Mouse (Mus musculus) intestine, postnatal 0 days (tissue): ENCODE data around the gene Aars2. TPM values are rescaled to one million over a fixed set of nuclear protein-coding genes. Genes with fewer than 3 reads are reported as not detected.

Experiments used
- ATAC-seq: fragments of 200-750 bp; cut with Nextera tagmentation; 2 replicates; pipeline ENCODE4 v1.8.0; 2017; ENCODE audit warnings: mild to moderate bottlenecking, moderate TSS enrichment, moderate library complexity
- H3K27ac ChIP-seq: fragments of 300-500 bp; sonication (generic); 2 replicates; pipeline ENCODE4 v1.5.1; 2014; ENCODE audit warnings: mild to moderate bottlenecking, low read depth, low read length, moderate library complexity
- H3K27me3 ChIP-seq: fragments of 300-500 bp; sonication (generic); replicated peaks from 2 replicates; pipeline ENCODE4 v1.6.1; 2014; ENCODE audit warnings: low read length, mixed read lengths; ENCODE audit not compliant: control insufficient read depth, insufficient read depth
- H3K36me3 ChIP-seq: fragments of 300-500 bp; sonication (generic); 2 replicates; pipeline ENCODE4 v1.6.1; 2014; ENCODE audit warnings: mild to moderate bottlenecking, moderate library complexity; ENCODE audit not compliant: control insufficient read depth, insufficient read depth
- H3K4me1 ChIP-seq: fragments of 300-500 bp; sonication (generic); replicated peaks from 2 replicates; pipeline ENCODE4 v1.6.1; 2014; ENCODE audit warnings: antibody characterized with exemption, low read length, mixed read lengths; ENCODE audit not compliant: control insufficient read depth, insufficient read depth
- H3K4me2 ChIP-seq: fragments of 300-500 bp; sonication (generic); replicated peaks from 2 replicates; pipeline ENCODE4 v1.6.1; 2014; ENCODE audit warnings: low read depth, mild to moderate bottlenecking, moderate library complexity
- H3K4me3 ChIP-seq: fragments of 300-500 bp; sonication (generic); 2 replicates; pipeline ENCODE4 v1.5.1; 2014; ENCODE audit warnings: low read depth, low read length
- H3K9ac ChIP-seq: fragments of 300-500 bp; sonication (generic); 2 replicates; pipeline ENCODE4 v1.6.1; 2014; ENCODE audit warnings: mild to moderate bottlenecking, low read depth, low read length
- H3K9me3 ChIP-seq: fragments of 300-500 bp; sonication (generic); 2 replicates; pipeline ENCODE4 v1.6.1; 2016; ENCODE audit warnings: mixed run types; ENCODE audit not compliant: control insufficient read depth
- CTCF ChIP-seq: sonication (generic); IDR thresholded peaks from 2 replicates; pipeline ENCODE4 v1.5.1; 2016; ENCODE audit warnings: low read depth, mild to moderate bottlenecking, control low read depth, antibody characterized with exemption, moderate library complexity
- WGBS: fragments of 180-500 bp; shearing (Covaris S2); extraction: QIAGEN DNeasy Blood & Tissue Kit; methylation state at CpG from one replicate; pipeline ENCODE4 v1.1.7; 2014; 5-methylcytosine and 5-hydroxymethylcytosine counted together
- polyA plus RNA-seq: library from polyadenylated mRNA; unstranded; fragments of >200 nt; fragmentation: Nextera tagmentation; extraction: Ambion mirVana; gene quantifications from 2 replicates; pipeline ENCODE4 v1.2.1, GENCODE M21; 2015

The Aars2 gene
- polyA plus RNA-seq: 3.6 and 4.0 TPM in 2 replicates

DNA sequence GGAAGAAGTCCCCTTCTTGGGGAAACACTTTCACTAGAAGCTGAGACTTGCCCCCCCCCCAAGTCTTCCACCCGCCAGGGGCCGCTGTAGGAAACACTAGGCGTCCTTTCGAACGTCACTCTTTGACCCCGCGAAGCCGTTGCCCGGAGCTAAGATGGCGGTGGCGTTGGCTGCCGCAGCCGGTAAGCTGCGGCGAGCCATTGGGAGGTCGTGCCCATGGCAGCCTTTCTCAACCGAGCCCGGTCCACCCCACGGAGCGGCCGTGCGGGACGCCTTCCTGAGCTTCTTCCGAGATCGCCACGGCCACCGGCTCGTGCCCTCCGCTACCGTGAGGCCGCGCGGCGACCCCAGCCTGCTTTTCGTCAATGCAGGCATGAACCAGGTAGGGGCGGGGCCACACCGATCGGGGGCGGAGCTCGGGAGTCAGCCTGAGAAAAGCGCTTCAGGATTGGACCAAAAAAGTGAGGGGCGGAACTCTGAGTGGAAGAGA lies at the start of gene Aars2:
Gene Aars2 (plus strand): TSS at position 142 of the 490 bp plus-strand sequence.
- under 1% methylated on average over 42 of the region's 42 CpGs for WGBS
- Histone ChIP-seq H3K27me3 (no peaks in the 10 kb centered on the region), H3K4me3 (peak within 1 kb of the TSS; percentile 82), H3K36me3 (peaks cover 8% of the 10 kb centered on the region; the same call in 1 of the 2 replicates), H3K4me1 (no peaks in the 10 kb centered on the region), H3K9me3 (no peaks in the 10 kb centered on the region), H3K27ac (peak within 1 kb of the TSS; percentile 60; the same call in 1 of the 2 replicates), H3K4me2 (peak within 1 kb of the TSS; percentile 50), H3K9ac (peak within 1 kb of the TSS; percentile 56)
- ATAC-seq: peak; percentile 91
- peak; percentile 94 for TF ChIP-seq CTCF

DNA sequence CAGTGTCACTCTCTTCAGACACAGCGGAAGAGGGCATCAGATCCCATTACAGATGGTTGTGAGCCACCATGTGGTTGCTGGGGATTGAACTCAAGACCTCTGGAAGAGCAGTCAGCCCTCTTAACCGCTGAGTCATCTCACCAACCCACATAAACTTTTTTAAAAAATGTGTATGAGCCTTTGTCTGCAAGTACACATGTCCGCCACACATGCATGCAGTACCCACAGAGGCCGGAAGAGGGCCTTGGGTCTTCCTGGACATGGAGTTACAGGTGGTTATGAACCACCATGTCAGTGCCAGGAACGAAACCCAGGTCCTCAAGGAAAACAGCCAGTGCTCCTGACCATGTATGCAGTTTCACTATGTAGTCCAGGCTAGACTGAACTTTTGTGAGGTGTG lies 49.2 kb upstream of the Aars2 start:
- no peaks in the 10 kb centered on the region for H3K27me3 ChIP-seq
- WGBS: 89% methylated on average over 5 of the region's 5 CpGs
- no peak overlapping the region for H3K9ac ChIP-seq
- no peak overlapping the region for H3K27ac ChIP-seq
- no peak overlapping the region for H3K4me2 ChIP-seq
- no peaks in the 10 kb centered on the region for H3K9me3 ChIP-seq
- H3K4me1 ChIP-seq: no peaks in the 10 kb centered on the region
- no peaks in the 10 kb centered on the region for H3K36me3 ChIP-seq
- no peak for ATAC-seq
- H3K4me3 ChIP-seq: no peak overlapping the region
- TF ChIP-seq CTCF: no peak

DNA sequence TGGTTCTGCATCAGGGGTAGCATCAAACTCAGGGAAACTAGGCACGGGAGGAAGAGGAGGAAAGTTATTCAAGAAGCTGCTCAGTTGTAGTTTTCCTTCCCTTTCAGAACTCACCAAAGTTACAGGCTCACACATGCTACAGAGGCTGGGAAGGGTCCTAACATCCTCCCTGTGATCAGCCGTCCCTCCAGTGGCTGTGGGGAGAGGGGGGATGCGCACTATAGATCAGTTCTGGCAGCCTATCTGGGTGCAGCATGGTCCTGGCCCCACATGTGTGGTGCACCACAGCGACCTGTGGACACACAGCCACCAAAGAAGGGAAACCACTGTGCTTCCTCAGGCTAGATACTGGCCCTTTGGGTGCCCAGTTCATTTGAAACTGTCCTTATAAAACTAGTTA lies 48.1 kb upstream of the Aars2 start:
- 73% methylated on average over 4 of the region's 4 CpGs for WGBS
- H3K4me2 ChIP-seq: no peak overlapping the region
- H3K36me3 ChIP-seq: no peaks in the 10 kb centered on the region

DNA sequence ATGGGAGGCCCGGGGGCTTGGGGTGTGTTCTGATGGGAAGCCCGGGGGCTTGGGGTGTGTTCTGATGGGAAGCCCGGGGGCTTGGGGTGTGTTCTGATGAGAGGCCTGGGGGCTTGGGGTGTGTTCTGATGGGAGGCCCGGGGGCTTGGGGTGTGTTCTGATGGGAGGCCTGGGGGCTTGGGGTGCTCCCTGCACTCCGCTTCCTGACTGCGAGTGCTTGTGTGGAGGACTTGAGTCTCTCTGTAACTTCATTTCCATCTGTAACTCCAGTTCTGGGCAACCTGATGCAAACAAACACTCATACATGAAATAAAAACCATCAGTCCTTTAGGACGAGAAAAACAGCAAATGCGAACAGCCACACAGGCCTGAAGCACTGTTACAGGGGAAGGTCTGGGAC lies 47.6 kb upstream of the Aars2 start:
- Histone ChIP-seq H3K9ac (no peak overlapping the region), H3K4me3 (no peak overlapping the region), H3K4me1 (no peaks in the 10 kb centered on the region), H3K27ac (no peak overlapping the region), H3K36me3 (no peaks in the 10 kb centered on the region), H3K4me2 (no peak overlapping the region), H3K27me3 (no peaks in the 10 kb centered on the region), H3K9me3 (no peaks in the 10 kb centered on the region)
- 85% methylated on average over 7 of the region's 8 CpGs for WGBS
- ATAC-seq: no peak
- TF ChIP-seq CTCF: no peak

More for the DNA sequence above, 48.1 kb upstream of the Aars2 start:
- no peak overlapping the region for H3K9ac ChIP-seq
- no peak for ATAC-seq
- no peak overlapping the region for H3K4me3 ChIP-seq
- TF ChIP-seq CTCF: no peak
- H3K9me3 ChIP-seq: no peaks in the 10 kb centered on the region
- no peaks in the 10 kb centered on the region for H3K4me1 ChIP-seq
- H3K27ac ChIP-seq: no peak overlapping the region
- no peaks in the 10 kb centered on the region for H3K27me3 ChIP-seq

DNA sequence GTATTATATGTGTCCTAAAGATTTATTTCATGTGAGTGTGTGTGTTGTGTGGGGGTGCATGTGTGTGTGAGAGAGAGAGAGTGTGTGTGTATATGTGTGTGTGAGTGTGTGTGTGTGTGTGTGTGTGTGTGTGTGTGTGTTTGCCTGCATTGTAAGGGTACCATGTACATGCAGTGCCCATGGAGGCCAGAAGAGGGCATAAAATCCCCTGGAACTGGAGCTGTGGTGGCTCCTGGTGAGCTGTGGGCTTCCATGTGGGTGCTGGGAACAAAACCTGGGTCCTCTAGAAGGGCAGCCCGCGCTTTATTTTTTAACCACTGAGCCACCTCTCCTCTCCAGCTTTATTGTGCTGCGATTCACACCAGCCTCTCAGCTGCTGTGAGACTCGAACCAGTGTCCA lies 44.1 kb upstream of the Aars2 start:
- no peak overlapping the region for H3K27ac ChIP-seq
- H3K4me1 ChIP-seq: no peaks in the 10 kb centered on the region
- H3K27me3 ChIP-seq: no peaks in the 10 kb centered on the region
- no peak overlapping the region for H3K9ac ChIP-seq
- no peak for ATAC-seq
- 0 out of 2 replicates have a peak, but pooled peaks have one; percentile 19 for TF ChIP-seq CTCF
- no peaks in the 10 kb centered on the region for H3K36me3 ChIP-seq
- H3K4me3 ChIP-seq: no peak overlapping the region
- H3K9me3 ChIP-seq: no peaks in the 10 kb centered on the region
- WGBS: 92% methylated on average over 4 of the region's 4 CpGs
- H3K4me2 ChIP-seq: no peak overlapping the region

DNA sequence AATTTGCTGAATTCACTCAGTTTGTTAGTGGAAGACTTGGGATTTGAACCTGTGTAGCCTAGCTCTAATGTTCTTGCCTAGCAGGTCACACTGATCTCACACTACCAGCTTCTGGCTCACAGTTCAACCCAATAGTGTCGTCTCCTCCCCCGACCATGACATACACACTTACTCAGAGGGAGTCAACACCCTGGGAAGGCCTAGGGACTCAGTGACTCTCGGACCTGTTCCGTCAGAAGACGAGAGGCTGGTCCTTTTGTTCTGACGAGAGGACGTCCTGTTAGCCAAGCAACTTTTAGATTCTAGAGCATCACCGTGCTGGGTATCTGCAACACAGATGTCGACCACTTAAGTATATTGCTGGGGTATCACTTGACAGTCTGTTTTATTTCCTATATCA lies 42.4 kb upstream of the Aars2 start:
- Histone ChIP-seq H3K4me2 (no peak overlapping the region), H3K9me3 (no peaks in the 10 kb centered on the region), H3K27ac (no peak overlapping the region), H3K4me1 (no peaks in the 10 kb centered on the region), H3K36me3 (no peaks in the 10 kb centered on the region), H3K9ac (no peak overlapping the region), H3K4me3 (no peak overlapping the region), H3K27me3 (no peaks in the 10 kb centered on the region)
- TF ChIP-seq CTCF: no peak
- ATAC-seq: no peak
- WGBS: 80% methylated on average over 9 of the region's 9 CpGs

DNA sequence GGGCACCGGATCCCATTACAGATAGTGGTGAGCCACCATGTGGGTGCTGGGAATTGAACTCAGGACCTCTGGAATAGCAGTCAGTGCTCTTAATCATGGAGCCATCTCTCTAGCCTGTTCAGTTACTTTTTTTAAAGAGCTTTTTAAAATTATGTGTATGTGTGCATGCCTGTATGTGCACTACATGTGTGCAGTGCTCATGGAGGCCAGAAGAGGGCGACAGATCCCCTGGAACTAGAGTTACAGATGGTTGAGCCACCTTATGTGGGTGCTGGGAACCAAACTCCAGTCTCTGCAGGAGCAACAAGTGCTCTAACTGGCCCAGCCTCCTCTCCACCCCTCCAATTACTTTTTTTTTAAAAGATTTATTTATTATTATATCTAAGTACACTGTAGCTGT lies 39.9 kb upstream of the Aars2 start:
- 63% methylated on average over 2 of the region's 2 CpGs for WGBS
- H3K36me3 ChIP-seq: no peaks in the 10 kb centered on the region
- no peaks in the 10 kb centered on the region for H3K4me1 ChIP-seq
- no peak overlapping the region for H3K4me2 ChIP-seq
- H3K27me3 ChIP-seq: no peaks in the 10 kb centered on the region
- H3K27ac ChIP-seq: no peak overlapping the region
- TF ChIP-seq CTCF: peak; percentile 12; the same call in 1 of the 2 replicates
- H3K9me3 ChIP-seq: no peaks in the 10 kb centered on the region
- no peak for ATAC-seq
- H3K9ac ChIP-seq: no peak overlapping the region
- H3K4me3 ChIP-seq: no peak overlapping the region
